Mouse (Mus musculus): ENCODE measurements at regions not wholly inside any gene's neighbourhood (a gene's known extent, or its start where the extent isn't known, plus 50 kb on each side); places are given as distances from the start of the nearest gene placed in this dataset.

DNA sequence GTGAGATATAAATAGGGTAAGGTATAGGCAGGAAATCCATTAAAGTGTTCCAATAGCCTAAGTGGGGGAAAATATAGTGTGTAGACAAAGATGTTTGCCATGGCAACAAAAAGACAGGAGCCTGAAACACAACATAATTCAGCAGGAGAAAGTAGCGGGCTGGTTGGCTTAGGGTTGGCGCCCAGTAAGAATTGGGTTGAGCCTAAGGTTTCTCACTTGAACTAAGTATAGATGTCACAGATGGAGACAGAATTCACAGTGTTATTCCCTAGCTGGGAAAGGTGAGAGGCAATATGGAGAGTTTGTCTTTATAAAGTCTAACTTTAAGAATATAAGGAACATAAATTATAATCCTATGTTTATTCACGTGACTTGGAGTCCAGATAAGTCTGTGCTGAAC, 64.8 kb upstream of the Ogfrl1 start:
- no peak for DNase-seq

- DNase-seq, result no peak
These were observed 66.5 kb upstream of the Ogfrl1 start for GRCm38 (mm10) chr1:23464081-23464480.

GRCm38 (mm10) chr1:23466340-23466739, 68.8 kb upstream of the Ogfrl1 start:
- DNase-seq, result no peak

DNA sequence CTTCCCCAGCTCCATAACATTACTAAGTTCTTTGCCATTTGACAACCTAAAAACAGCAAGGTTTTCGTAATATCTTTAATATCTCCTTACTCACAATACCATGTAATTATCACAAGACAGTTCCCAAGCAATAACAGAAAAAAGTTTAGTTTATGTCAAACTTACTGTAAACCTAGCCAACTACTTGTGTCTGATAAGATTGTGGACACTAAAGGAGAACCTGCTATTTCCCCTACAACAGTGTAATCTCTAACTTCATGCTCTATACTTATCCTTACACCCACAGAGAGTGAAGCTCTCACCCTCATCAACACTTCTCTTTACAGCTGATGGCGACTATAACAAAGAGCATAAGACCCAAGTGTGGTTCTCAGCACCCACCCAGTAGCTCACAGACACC, 69.8 kb upstream of the Ogfrl1 start:
- no peak for DNase-seq

- DNase-seq, result no peak
These were observed 83.3 kb upstream of the Ogfrl1 start for GRCm38 (mm10) chr1:23480776-23481320.

DNA sequence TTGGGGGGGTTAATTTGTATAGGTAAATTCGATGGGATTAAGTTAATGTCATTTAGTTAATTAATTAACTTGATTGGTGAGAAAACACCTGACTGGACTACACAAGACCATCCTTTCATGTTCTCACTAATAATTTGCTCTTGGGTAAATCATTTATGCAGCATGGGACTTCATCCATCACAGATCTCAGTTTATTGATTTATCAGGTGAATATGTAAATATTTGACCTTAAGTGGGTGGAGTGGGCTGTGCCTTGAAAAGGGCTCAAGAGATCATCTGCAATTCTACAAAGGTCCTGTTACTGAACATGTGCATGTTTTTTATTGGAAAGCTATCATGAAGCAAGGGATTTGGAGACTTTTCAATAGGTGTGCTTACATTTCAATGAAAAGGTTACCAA, 87.0 kb upstream of the Ogfrl1 start:
- no peak for DNase-seq

DNA sequence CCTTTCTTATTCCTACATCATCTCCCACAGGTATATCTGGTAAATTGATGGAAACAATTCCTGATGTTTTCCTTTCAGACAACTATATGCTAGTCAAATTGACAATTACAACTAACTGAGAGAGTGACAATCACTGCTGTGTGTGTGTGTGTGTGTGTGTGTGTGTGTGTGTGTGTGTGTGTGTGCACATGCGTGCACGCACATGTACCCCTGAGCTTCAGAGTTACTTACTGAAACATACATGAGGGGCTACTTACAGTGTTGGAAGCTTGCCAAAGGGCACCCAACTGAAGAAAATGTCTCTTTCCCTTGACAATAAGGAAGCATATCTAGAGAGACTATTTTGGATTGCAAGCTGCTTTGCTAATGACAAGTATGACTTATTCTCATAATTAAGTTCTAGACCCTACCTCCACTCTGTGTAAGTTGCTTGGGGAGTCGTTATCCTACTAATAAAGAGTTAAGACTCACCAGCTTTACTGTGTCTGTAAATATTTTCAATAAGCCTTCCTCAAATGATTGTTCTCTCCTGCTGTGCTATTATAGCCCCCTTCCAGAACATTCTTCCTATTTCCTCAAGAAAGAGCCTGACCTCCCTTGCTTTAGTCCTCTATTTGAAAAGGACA, 87.7 kb upstream of the Ogfrl1 start:
- DNase-seq, result no peak

GRCm38 (mm10) chr1:23487031-23487430, 89.5 kb upstream of the Ogfrl1 start:
- DNase-seq, result no peak

GRCm38 (mm10) chr1:23490640-23491039, 93.1 kb upstream of the Ogfrl1 start:
- DNase-seq, result no peak

- DNase-seq, result no peak
These were observed 93.5 kb upstream of the Ogfrl1 start for GRCm38 (mm10) chr1:23491041-23491440.

DNA sequence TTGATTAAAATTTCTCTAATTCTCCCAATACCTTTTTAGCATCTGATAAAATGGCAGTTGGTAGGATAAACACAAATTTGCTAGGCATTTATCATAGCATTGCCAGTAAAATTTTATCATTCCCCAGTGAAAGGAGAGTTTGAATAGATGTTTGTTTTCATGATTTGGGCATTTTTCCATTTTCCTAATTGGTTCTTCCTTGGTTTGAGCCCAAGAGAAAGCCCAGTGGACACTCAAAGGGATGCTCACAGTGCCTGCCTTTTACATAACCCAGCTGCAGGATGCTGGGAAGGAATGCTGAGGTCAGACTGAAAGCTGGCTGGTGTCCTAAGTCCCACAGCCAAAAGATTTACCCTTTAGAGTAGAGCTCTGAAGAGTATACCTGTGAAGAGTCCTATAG, 95.4 kb upstream of the Ogfrl1 start:
- no peak for DNase-seq

- no peak for DNase-seq
These were observed 97.8 kb upstream of the Ogfrl1 start for GRCm38 (mm10) chr1:23495412-23495811.

DNA sequence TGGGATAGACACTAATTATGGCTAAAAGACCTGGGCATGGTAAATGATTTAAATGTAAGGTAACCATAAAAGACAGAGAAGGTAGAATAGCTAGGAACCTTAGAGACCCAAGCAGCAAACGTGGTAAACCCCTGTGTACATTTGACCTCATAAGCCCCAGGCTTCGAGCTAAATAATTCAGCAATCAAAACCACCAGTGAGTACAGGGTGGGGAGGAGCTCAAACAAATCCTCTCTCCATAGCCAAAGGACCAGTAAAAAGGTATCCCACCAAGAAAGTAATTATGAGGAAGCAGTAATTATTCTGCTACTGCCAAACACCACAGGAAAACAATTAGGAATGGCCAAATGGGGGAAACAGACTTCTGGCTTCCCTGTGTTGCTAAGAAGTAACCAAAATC, 122.5 kb upstream of the Ogfrl1 start:
- DNase-seq, result no peak

GRCm38 (mm10) chr1:23532659-23533058, 135.1 kb upstream of the Ogfrl1 start:
- no peak for DNase-seq

GRCm38 (mm10) chr1:23536621-23537020, 139.0 kb upstream of the Ogfrl1 start:
- DNase-seq, result no peak

DNA sequence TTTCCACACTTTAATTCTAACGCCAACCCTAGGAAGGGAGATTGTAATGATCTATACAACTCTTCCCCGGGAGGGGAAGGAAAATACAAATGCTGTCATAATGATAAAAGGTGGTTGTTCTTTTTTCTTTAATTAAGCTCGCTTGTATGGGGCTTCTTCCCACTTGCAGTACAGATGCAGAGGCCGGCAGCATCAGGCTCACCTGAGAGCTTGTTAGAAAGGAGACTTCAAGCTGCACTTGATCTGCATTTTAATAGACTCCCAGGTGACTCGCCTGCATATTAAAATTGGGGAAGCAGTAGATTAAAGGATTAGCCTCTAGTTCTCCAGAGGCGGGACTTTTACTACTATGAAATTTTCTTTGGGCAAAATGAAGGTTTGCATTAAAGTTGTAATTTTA, 140.8 kb upstream of the Ogfrl1 start:
- DNase-seq, result no peak

DNA sequence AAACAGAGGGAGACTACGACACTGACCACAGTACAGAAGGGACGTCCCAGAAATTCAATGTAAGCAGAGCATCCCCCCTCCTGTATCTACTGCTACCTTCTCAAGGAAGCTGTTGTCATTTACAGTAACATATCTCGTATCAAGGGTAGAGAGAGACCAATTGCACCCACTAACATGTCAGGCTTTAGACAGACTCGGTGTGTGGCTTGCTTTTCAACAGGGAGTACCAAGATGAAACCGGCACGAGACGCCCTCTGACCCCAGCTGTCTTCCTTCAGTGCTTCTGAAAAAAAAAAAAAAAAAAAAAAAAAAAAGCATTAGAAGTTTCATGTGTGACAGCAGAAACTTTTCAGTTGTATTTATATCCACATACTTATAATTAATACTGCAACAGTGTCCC, 143.0 kb upstream of the Ogfrl1 start:
- DNase-seq, result no peak

DNA sequence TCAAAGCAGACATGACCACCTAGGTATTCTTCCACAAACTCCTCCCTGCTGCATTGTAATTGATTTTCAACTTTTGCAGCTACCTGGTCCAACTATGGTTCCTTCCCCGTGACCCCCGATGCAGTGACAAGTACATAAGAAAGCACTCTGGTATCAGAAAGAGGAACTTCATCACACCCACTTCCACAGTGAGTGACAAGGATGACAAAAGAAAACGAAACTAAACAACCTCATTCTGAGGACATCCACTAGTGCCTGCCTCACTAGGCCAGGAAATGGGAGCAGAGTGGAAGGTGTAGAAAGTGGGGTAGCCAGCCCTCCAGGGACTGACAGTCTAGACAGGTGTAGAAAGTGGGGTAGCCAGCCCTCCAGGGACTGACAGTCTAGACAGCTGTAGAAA, 158.2 kb upstream of the Ogfrl1 start:
- no peak for DNase-seq

- no peak for DNase-seq
These were observed 170.5 kb upstream of the Ogfrl1 start for GRCm38 (mm10) chr1:23568106-23568505.

DNA sequence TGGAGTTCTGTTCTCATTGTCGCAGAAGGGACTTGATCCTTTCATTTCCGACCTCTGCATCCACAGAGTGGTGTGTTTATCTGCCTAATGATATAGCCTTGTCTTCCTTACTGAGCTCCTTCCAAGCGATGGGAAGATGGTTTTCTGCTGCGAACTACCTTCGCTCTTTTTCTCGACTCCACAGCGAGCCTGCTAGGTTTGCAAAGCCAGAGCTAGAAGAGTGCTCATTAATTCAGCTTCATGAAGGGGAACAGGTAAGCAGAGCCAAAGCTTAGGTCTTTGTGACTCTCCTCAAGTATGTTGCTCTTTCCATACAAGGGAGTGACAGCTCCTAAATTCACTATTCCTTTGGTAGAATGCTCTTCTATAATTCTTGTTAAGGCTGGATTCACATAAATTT, 176.9 kb upstream of the Ogfrl1 start:
- DNase-seq, result no peak

GRCm38 (mm10) chr1:23575005-23575404, 177.4 kb upstream of the Ogfrl1 start:
- DNase-seq, result no peak

DNA sequence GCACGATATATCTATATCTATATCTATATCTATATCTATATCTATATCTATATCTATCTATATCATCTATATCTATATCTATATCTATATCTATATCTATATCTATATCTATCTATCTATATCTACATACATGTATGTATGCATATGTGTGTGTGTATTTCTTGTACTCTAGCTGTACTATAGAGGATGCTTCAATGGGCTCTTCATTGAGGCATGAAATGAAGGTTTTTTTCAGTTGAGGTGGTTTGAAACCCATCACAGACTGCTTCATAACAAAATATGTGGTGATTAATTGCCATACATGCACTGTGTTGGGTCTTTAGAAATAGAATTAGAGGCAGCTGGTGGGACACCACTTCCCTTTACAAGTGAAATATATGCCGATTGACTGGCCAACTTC, 177.9 kb upstream of the Ogfrl1 start:
- no peak for DNase-seq

DNA sequence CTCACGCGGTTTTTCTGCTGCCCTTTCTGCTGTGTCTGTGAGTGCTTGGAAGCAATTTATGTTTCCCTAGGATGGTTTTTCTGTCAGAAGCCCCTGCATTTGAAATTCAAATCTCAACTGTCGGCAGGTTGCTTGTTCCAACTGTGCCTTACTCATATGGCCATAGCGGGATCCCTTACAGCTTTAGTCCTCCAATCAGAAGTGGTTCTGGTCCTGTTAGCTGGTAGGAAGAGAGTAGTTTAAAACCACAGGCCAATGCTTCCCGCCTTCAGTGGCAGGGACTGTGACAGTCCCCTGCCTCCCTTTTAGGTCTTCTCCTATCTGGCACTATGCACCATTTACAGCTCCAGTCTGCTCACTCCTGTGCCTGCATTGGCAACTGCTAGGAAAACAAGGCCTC, 178.6 kb upstream of the Ogfrl1 start:
- no peak for DNase-seq

- DNase-seq, result no peak
These were observed 172.1 kb upstream of the B3gat2 start for GRCm38 (mm10) chr1:23589414-23589942.

DNA sequence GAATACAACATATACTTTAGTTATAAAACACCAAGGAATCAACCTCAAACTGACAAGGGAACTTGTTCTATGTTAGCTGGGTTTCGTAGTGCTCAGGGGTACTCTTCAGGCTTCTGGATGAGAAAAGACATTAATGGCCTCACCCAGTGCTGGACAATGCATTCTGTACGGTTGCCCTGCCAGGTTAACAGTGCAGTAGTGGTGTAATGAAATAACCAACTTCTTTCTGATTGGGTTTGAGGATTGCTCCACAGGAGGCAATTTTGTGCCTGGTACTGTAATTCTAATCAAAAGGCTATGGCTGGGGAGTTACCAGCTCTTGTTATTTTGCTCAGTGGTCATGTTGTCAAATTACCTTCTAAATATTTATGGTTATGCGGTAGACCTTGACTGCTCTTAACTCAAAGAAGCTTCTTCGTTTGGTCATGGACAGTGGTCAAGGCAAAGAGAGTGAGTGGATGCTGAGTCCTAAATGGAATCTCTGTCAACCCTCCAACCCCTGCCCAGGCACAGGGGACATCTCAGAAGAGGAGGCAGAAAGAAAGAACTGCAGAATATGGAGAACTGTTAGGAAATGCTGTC, 158.8 kb upstream of the B3gat2 start:
- no peak for DNase-seq

All from liver (tissue).